Mouse (Mus musculus) CD8-positive naive resting alpha-beta T cell, adult 57 days (primary cell): Measurements from ENCODE around the gene Brip1. TPM values are rescaled to one million over a fixed set of nuclear protein-coding genes. Genes with fewer than 3 reads are reported as not detected.

ENCODE experiments used
- total RNA-seq: library from RNA; stranded (reverse); gene quantifications from one replicate; pipeline ENCODE4 v1.2.4, GENCODE M21; 2023

Gene Brip1
- 0.83 TPM for total RNA-seq

DNA sequence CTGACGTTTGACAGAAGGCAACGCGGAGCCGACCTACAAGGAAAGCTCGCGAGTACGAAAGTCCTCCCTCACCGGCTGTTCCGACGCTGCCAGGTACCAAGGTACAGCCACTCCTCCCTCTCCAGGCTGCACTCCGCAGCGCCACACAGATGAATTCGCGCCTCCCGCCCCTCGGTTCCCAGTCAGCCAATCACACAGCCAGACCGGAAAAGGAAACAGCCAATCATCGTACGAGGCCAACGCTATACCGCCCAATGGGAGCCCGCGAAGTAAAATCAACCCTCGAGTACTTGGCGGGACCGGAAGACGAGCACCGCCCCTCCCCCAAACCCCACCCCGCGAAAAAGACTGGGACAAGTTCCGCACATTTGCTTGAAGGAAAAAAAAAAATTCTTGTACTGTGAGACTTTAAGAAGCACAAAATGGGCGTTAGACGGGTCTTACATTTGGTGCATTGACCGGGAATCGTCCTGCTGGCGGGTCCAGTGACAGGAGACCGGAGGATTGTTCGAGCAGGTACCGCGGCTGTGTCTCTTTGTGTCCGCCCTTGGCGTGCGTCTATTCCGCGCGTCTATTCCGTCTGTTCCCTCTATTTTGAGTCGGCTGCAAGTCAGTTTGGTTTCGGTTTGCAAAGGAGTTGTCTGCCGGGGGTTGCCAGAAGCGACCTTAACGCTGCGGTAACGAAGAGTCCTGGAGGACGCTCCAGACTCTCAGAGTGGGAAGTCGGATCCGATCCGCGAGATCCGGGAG is at the start of gene Brip1:
Gene Brip1 (minus strand): TSS at position 157 of the 750 bp plus-strand sequence.

Other genes starting within 250 kb of the Brip1 start
- gene Ints2, start 56.4 kb upstream of the Brip1 start, total RNA-seq: 21.4 TPM
- 74.6 TPM for gene Med13, start 156.4 kb upstream of the Brip1 start, total RNA-seq